Mouse (Mus musculus): ENCODE data around the gene Timm10.

GRCm38 (mm10) chr2:84827283-84827920 lies 605 bp downstream of the Timm10 start:
- TF ChIP-seq MYOD1 (IDR thresholded peaks at IDR 0.05; ENCODE audit: control insufficient read depth in 1 of 3, insufficient read length in 2 of 3, low read depth in 2 of 3) (no peak), E2F4 (IDR thresholded peaks at IDR 0.05; ENCODE audit: insufficient read depth) (no peak), POLR2A (IDR thresholded peaks at IDR 0.05; ENCODE audit: insufficient read length, low read depth) (no peak), USF1 (IDR thresholded peaks at IDR 0.05; ENCODE audit: low read depth) (no peak), REST (IDR thresholded peaks at IDR 0.05; ENCODE audit: insufficient read depth, insufficient read length) (no peak), TCF12 (IDR thresholded peaks at IDR 0.05; ENCODE audit: insufficient read depth, poor library complexity, severe bottlenecking) (no peak), MYOG (IDR thresholded peaks at IDR 0.05; ENCODE audit: control insufficient read depth in 1 of 3, insufficient read depth in 1 of 3, insufficient read length in 2 of 3, low read depth in 2 of 3) (no peak)
